In the genomic region with DNA sequence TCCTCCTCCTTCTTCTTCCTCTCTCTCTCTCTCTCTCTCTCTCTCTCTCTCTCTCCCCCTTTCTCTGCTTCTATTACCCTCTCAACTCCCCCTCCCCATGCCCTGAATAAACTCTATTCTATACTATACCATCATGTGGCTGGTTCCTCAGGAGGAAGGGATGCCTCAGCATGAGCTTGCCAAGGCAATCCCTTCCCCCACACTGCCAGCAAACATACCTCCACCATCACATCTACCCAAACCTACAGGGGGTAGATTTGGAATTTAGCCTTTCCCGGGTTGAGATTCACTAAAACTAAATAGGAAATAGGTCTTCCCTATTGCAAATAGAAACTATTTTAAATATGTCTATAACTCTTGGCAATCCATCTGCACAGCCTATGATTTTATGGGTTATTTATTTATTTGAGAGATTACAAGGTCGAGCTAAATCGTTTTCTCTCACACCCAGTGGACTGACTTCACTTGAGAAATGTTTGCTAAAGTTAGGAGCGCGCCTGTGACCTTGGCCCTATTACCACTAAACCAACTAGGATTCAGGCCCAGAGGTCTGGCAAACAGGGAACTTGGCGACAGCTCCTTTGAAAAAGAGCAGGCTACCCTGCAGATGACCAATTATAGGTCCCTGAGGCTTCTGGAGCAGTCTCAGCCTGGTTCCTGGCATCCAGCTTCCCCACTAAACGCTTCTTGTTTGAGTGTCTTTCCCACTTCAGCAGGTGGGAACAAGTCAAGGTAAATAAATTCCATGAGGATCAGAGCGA, we compare ENCODE assay signal across 8 mouse cellular contexts. TPM values are rescaled to one million over a fixed set of nuclear protein-coding genes. Genes with fewer than 3 reads are reported as not detected.
DNase-seq lines count a peak whose midpoint lies in the region; ATAC-seq and TF ChIP-seq lines count a peak whose summit lies in the region.

No protein-coding gene starts in this region.

- TF ChIP-seq CTCF in gastrocnemius, adult 2 months (IDR thresholded peaks at IDR 0.05): no peak

- H3K4me1 ChIP-seq in stomach, embryonic 14.5 days (ENCODE audit: control insufficient read depth, insufficient read depth, low read length): peaks cover 10% of the 10 kb centered on the region; the same call in 1 of the 2 replicates

- no peak overlapping the region for H3K4me2 ChIP-seq in stomach, embryonic 14.5 days (replicated peaks; ENCODE audit: low read depth, low read length)

- no peaks in the 10 kb centered on the region for H3K27me3 ChIP-seq in stomach, embryonic 14.5 days (ENCODE audit: control insufficient read depth, insufficient read depth, low read length)

- H3K9me3 ChIP-seq in stomach, embryonic 14.5 days (ENCODE audit: control insufficient read depth, low read depth, low read length): no peaks in the 10 kb centered on the region

- intact Hi-C loops in gastrocnemius, adult 2 months (cut with DNase I): loop anchor here (2.0 kb wide), 2 partner anchors 21 to 39 kb away; no protein-coding TSS in a partner anchor

- no peak for ATAC-seq in stomach, embryonic 14.5 days (ENCODE audit: insufficient number of reproducible peaks, insufficient read depth, low FRiP score, low read depth)
- no peak for ATAC-seq in frontal cortex, adult (ENCODE audit: low TSS enrichment)

- WGBS in stomach, embryonic 14.5 days: 31% methylated on average over 8 of the region's 8 CpGs

- peak overlapping the region; percentile 3 for H3K4me3 ChIP-seq in gastrocnemius, adult 2 months
- H3K4me3 ChIP-seq in stomach, embryonic 14.5 days (ENCODE audit: low read depth, low read length): no peak overlapping the region

- DNase-seq in ovary, adult 18-20 months (ENCODE audit: low spot score): peak; percentile 48
- no peak for DNase-seq in ovary, postnatal 10 days (ENCODE audit: low spot score)
- peak; percentile 80 for DNase-seq in gastrocnemius, adult 2 months
- DNase-seq in kidney, adult 8-10 months: peak; percentile 59 to 65
- DNase-seq in frontal cortex, adult 2 months (ENCODE audit: extremely low spot score in 1 of 2, low spot score in 1 of 2): no peak
- no peak for DNase-seq in lung, postnatal 4 days

- no peaks in the 10 kb centered on the region for H3K36me3 ChIP-seq in stomach, embryonic 14.5 days (ENCODE audit: control insufficient read depth, insufficient read depth, low read length)

- no peak overlapping the region for H3K9ac ChIP-seq in stomach, embryonic 14.5 days (replicated peaks; ENCODE audit: low read depth, low read length)

- H3K27ac ChIP-seq in gastrocnemius, adult 2 months: peak overlapping the region; percentile 89
- peak overlapping the region; percentile 21; the same call in 1 of the 2 replicates for H3K27ac ChIP-seq in stomach, embryonic 14.5 days (ENCODE audit: low read length)

RNA-seq across cellular contexts. Expression of a gene that starts 17.1 kb away (rescaled TPM):
- total RNA-seq in gastrocnemius, adult 2 months (2021): 10 to 100 TPM; 65.0 to 80.1 TPM
- 22.5 and 24.9 TPM in 2 replicates for polyA plus RNA-seq in stomach, embryonic 14.5 days (2014; fragmentation: Nextera tagmentation; extraction: Ambion mirVana)
- 90.5 and 94.4 TPM in 2 replicates for polyA plus RNA-seq in frontal cortex, adult 2 months (2012; rRNA removed)

Comparison
In these comparisons a context has a peak if more than half of its experiments do, and no peak if none do; other contexts are left out.
1. DNase-seq: peak in ovary, adult 18-20 months (single experiment), gastrocnemius, adult 2 months (single experiment) and kidney, adult 8-10 months (2 of 2); none in ovary, postnatal 10 days (single experiment), frontal cortex, adult 2 months (0 of 2) and lung, postnatal 4 days (0 of 2).